Mouse (Mus musculus) olfactory bulb, adult 2 months (tissue): ENCODE measurements around the gene Pacrg.

Source experiments
- CTCF ChIP-seq: fragments of 200-500 bp; IDR thresholded peaks from 2 replicates; pipeline ENCODE4 v1.5.1; 2012; ENCODE audit warnings: low read depth, mild to moderate bottlenecking, low read length, moderate library complexity; ENCODE audit not compliant: insufficient read depth
- POLR2A ChIP-seq: fragments of 200-500 bp; IDR thresholded peaks from 2 replicates; pipeline ENCODE4 v1.6.1; 2012; ENCODE audit warnings: mild to moderate bottlenecking, low read depth, low read length, moderate library complexity; ENCODE audit not compliant: insufficient read depth

DNA sequence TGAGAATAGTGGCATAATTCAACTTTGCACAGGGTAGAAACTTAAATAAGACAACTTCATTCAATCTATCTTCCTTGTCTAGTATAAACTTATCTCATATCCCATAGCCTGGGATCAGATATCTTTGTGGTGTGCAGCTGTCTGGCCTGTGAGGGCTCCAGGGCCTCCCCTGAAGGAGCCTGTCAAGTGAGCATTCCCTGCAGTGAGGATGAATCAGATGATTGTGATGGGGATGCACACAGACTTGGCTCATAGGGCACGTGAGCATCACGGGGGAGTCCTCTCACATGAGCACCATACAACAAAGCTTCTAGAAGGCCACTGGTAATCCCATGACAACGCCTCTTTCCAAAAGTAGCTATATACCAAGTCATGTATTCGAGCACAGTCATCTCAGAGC lies 291.1 kb downstream of the Pacrg start:
- TF ChIP-seq POLR2A, result no peak
- no peak for TF ChIP-seq CTCF
